ENCODE assay signal across 23 mouse cellular contexts in the genomic region with DNA sequence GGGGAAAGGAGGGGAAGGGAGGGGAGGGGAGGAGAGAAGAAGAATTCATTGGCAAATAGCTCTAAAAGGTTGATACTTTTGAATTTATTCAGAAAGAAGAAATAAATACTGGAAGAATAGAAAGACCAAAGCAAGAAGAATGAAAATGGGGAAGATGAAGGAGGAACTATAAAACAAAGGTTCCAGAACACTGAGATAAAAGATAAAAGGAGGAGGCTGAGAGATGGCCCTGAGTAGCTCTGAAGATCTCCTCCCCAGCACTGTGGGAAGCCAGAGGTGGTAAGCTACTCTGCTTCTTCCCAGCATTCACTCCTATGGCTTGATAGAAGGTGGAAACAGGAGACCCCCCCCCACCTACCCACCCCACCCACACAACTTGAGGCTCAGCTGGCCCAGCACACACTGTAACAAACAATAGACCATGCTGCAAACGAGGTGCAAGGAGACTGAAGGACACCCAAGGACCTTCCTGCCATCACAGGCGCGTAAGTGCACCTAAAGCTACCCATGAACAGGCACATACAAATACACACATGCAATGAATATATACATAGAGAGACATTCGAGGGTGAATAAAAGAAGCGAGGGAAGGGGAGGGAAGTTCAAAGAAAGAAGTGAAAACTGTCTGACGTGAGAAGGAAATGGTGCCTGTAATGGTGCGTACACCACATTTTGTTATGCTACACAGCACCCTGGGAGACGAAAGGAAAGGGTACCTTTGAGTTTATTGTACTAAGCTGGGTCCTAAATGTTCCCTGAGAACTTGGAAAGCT.
DNase-seq lines count a peak whose midpoint lies in the region; ATAC-seq and TF ChIP-seq lines count a peak whose summit lies in the region.
"Had no signal": no experiment of that assay in that cellular context is flagged by ENCODE, and none has a peak within 500 bp of the region (broad histone marks: within the 10 kb centered on the region; RNA-seq: fewer than 3 reads in every experiment).

No protein-coding gene starts in this region.

- H3K27me3 ChIP-seq in spleen, adult 2 months (ENCODE audit: control insufficient read depth, insufficient read depth, low read length), result no peaks in the 10 kb centered on the region
- H3K27me3 ChIP-seq in CH12.LX (replicated peaks), result no peaks in the 10 kb centered on the region
- H3K27me3 ChIP-seq in forebrain, embryonic 16.5 days (replicated peaks; ENCODE audit: control insufficient read depth, insufficient read depth, low read length), result no peaks in the 10 kb centered on the region
- H3K27me3 ChIP-seq in cerebellum, adult 2 months (ENCODE audit: control insufficient read depth, insufficient read depth, low read length), result no peaks in the 10 kb centered on the region
- H3K27me3 ChIP-seq: embryonic facial prominence, embryonic 15.5 days; heart, embryonic 15.5 days; hindbrain, embryonic 13.5 days; Patski had no signal

- TF ChIP-seq CTCF in spleen, adult 2 months (IDR thresholded peaks at IDR 0.05; ENCODE audit: extremely low read depth, insufficient read depth, insufficient read length, insufficient replicate concordance), result no peak
- TF ChIP-seq CTCF in CH12.LX (conservative IDR thresholded peaks at IDR 0.05 in 1 of 2, IDR thresholded peaks at IDR 0.05 in 1 of 2; ENCODE audit: low read depth in 2 of 2, low read length in 2 of 2), result no peak
- no peak for TF ChIP-seq CTCF in cerebellum, adult 2 months (IDR thresholded peaks at IDR 0.05; ENCODE audit: borderline replicate concordance, insufficient read depth, low read depth, low read length)

- H3K79me2 ChIP-seq in CH12.LX (replicated peaks; ENCODE audit: control insufficient read depth, extremely low read depth, insufficient read depth, poor library complexity, severe bottlenecking), result peaks cover 9% of the 10 kb centered on the region

- WGBS in spleen, adult 2 months, result 34% methylated on average over 8 of the region's 8 CpGs
- 83% methylated on average over 8 of the region's 8 CpGs for WGBS in forebrain, embryonic 16.5 days
- WGBS in cerebellum, adult 2 months, result 88% methylated on average over 8 of the region's 8 CpGs

- no peak for DNase-seq in spleen, adult 2 months (ENCODE audit: low read depth in 1 of 2, low spot score in 2 of 2)
- DNase-seq in spleen, postnatal 10 days (ENCODE audit: low spot score in 2 of 2), result no peak
- no peak for DNase-seq in CH12.LX (ENCODE audit: extremely low read depth)
- DNase-seq in layer of hippocampus, postnatal 25 days (ENCODE audit: extremely low spot score in 1 of 2, low spot score in 1 of 2), result no peak
- no peak for DNase-seq in cerebellum, adult 2 months
- DNase-seq: adrenal gland, adult 8-10 months; adrenal gland, postnatal 36 days; cerebellum, adult 8-10 months; cerebellum, postnatal 14 days; embryo, embryonic 11 days; forebrain, postnatal 0 days; gastrocnemius, postnatal 14 days; heart, adult 2 months; heart, postnatal 14 days had no signal

- no peaks in the 10 kb centered on the region for H3K9me3 ChIP-seq in CH12.LX (replicated peaks; ENCODE audit: low read length)
- no peaks in the 10 kb centered on the region for H3K9me3 ChIP-seq in forebrain, embryonic 16.5 days (ENCODE audit: control insufficient read depth, low read length)
- H3K9me3 ChIP-seq: embryonic facial prominence, embryonic 15.5 days; heart, embryonic 15.5 days; hindbrain, embryonic 13.5 days had no signal

- no peak for TF ChIP-seq POLR2A in spleen, adult 2 months (IDR thresholded peaks at IDR 0.05; ENCODE audit: low read depth, low read length)
- no peak for TF ChIP-seq POLR2A in CH12.LX (IDR thresholded peaks at IDR 0.05; ENCODE audit: low read depth, low read length)
- no peak for TF ChIP-seq POLR2A in cerebellum, adult 2 months (IDR thresholded peaks at IDR 0.05; ENCODE audit: borderline replicate concordance, insufficient read depth, low read length)

- dilution Hi-C loops in CH12.LX (cut with MboI; ENCODE audit: extremely low pct_ligation_motif_present, extremely low pct_unique_long_range_greater_than_20kb, low sequenced_read_pairs), result no loop called here

- H3K36me3 ChIP-seq in spleen, adult 2 months (ENCODE audit: control insufficient read depth, insufficient read depth, low read length), result no peaks in the 10 kb centered on the region
- H3K36me3 ChIP-seq in CH12.LX (replicated peaks in 1 of 2; ENCODE audit: control insufficient read depth in 1 of 2, insufficient read depth in 1 of 2, low read length in 1 of 2), result no peaks in the 10 kb centered on the region
- H3K36me3 ChIP-seq in forebrain, embryonic 16.5 days (ENCODE audit: control insufficient read depth, insufficient read depth), result no peaks in the 10 kb centered on the region
- H3K36me3 ChIP-seq: embryonic facial prominence, embryonic 15.5 days; heart, embryonic 15.5 days; hindbrain, embryonic 13.5 days had no signal

- peaks cover 6% of the 10 kb centered on the region; the same call in 1 of the 2 replicates for H3K4me1 ChIP-seq in spleen, adult 2 months (ENCODE audit: control insufficient read depth, insufficient read depth, insufficient read length)
- peaks cover 21 to 47% of the 10 kb centered on the region in 2 experiments for H3K4me1 ChIP-seq in CH12.LX (ENCODE audit: control insufficient read depth in 1 of 2, insufficient read depth in 2 of 2)
- peaks cover 6% of the 10 kb centered on the region; the same call in 1 of the 2 replicates for H3K4me1 ChIP-seq in forebrain, embryonic 16.5 days (replicated peaks; ENCODE audit: control insufficient read depth, insufficient read depth, low read length)
- peaks cover under 1% of the 10 kb centered on the region; the same call in 1 of the 2 replicates for H3K4me1 ChIP-seq in cerebellum, adult 2 months (ENCODE audit: control insufficient read depth, insufficient read depth, low read length)
- H3K4me1 ChIP-seq: embryonic facial prominence, embryonic 15.5 days had no signal

- ATAC-seq in monocyte, adult 5-6 weeks (replicated peaks; ENCODE audit: insufficient number of reproducible peaks, low FRiP score, low TSS enrichment, poor library complexity, severe bottlenecking), result 0 out of 2 replicates have a peak, but pooled peaks have one; percentile 31
- no peak for ATAC-seq in forebrain, embryonic 16.5 days
- ATAC-seq: forebrain, postnatal 0 days; hindbrain, postnatal 0 days; Patski had no signal

- no peak for TF ChIP-seq RAD21 in CH12.LX (IDR thresholded peaks at IDR 0.05; ENCODE audit: low read depth, low read length)

- H3K4me3 ChIP-seq in spleen, adult 2 months (ENCODE audit: extremely low read depth, insufficient read depth, insufficient read length), result peak overlapping the region; percentile 2; the same call in 1 of the 2 replicates
- peak overlapping the region in 1 of 3 experiments; percentile 25 for H3K4me3 ChIP-seq in CH12.LX (replicated peaks in 1 of 3; ENCODE audit: low read depth in 2 of 3, low read length in 2 of 3, poor library complexity in 1 of 3)
- H3K4me3 ChIP-seq in forebrain, embryonic 16.5 days (replicated peaks; ENCODE audit: low read length), result no peak overlapping the region
- no peak overlapping the region for H3K4me3 ChIP-seq in cerebellum, adult 2 months (replicated peaks; ENCODE audit: insufficient read depth, low read depth, low read length)
- H3K4me3 ChIP-seq: embryonic facial prominence, embryonic 15.5 days; erythroblast, embryonic 14.5 days; heart, adult 2 months; heart, embryonic 15.5 days; hindbrain, embryonic 13.5 days had no signal

- peak overlapping the region; percentile 65 for H3K4me2 ChIP-seq in CH12.LX (ENCODE audit: insufficient read depth, low read depth, poor library complexity, severe bottlenecking)
- no peak overlapping the region for H3K4me2 ChIP-seq in forebrain, embryonic 16.5 days (ENCODE audit: low read length)
- H3K4me2 ChIP-seq: embryonic facial prominence, embryonic 15.5 days; heart, embryonic 11.5 days; heart, embryonic 15.5 days; hindbrain, embryonic 13.5 days had no signal

- TF ChIP-seq EP300 in CH12.LX (IDR thresholded peaks at IDR 0.05; ENCODE audit: low read length), result no peak

- H3K9ac ChIP-seq in CH12.LX (ENCODE audit: insufficient read depth, low read depth), result peak overlapping the region; percentile 18
- H3K9ac ChIP-seq in forebrain, embryonic 16.5 days (replicated peaks; ENCODE audit: low read depth, low read length), result no peak overlapping the region
- H3K9ac ChIP-seq: embryonic facial prominence, embryonic 15.5 days; forebrain, postnatal 0 days; heart, embryonic 15.5 days; hindbrain, embryonic 13.5 days had no signal

- in situ Hi-C loops in CH12.LX (cut with MboI; ENCODE audit: low pct_ligation_motif_present, low pct_unique_long_range_greater_than_20kb, low sequenced_read_pairs), result no loop called here

- peak overlapping the region; percentile 77 for H3K27ac ChIP-seq in spleen, adult 2 months (ENCODE audit: insufficient read depth, low read length)
- H3K27ac ChIP-seq in CH12.LX (ENCODE audit: insufficient read depth, low read depth), result peak overlapping the region; percentile 71
- no peak overlapping the region for H3K27ac ChIP-seq in forebrain, embryonic 16.5 days (ENCODE audit: low read length)
- no peak overlapping the region for H3K27ac ChIP-seq in cerebellum, adult 2 months (ENCODE audit: insufficient read depth, low read length)
- H3K27ac ChIP-seq: embryonic facial prominence, embryonic 15.5 days; heart, adult 2 months; heart, embryonic 15.5 days; hindbrain, embryonic 13.5 days; hindbrain, postnatal 0 days had no signal

TF ChIP-seq in CH12.LX, 34 proteins besides CTCF, POLR2A, EP300 and RAD21:
- TF ChIP-seq KAT2A (IDR thresholded peaks at IDR 0.05; ENCODE audit: insufficient replicate concordance, low read length) (no peak), IRF4 (IDR thresholded peaks at IDR 0.05; ENCODE audit: low read depth, low read length) (peak; percentile 39; the same call in 1 of the 2 replicates)

Comparison
In these comparisons a context has a peak if more than half of its experiments do, and no peak if none do; other contexts are left out.
1. H3K27ac ChIP-seq: peak in spleen, adult 2 months (single experiment) and CH12.LX (single experiment); none in forebrain, embryonic 16.5 days (single experiment) and cerebellum, adult 2 months (single experiment).